Mouse (Mus musculus): ENCODE measurements at regions not wholly inside any gene's neighbourhood (a gene's known extent, or its start where the extent isn't known, plus 50 kb on each side); places are given as distances from the start of the nearest gene placed in this dataset.

DNA sequence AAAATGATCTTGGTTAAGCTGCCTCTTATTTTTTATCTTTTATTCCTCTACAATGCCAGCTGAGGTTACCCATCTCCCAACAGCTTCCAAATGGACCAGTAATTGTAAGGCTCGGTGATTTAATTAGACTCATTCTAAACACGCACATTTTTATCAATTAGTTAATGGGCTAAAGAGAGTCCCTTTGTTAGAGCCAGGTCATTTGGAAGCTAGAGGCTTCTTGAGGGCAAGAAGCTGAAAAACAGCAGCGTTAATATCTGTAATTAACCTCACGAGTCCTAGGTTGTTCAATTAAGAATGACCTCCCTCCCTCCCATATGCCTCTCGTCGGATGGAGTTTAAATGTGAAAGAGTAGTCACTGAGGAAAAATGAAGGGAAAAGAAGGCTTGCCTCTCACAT, 66.5 kb downstream of the Otx2 start:
- no peak overlapping the region for H3K4me2 ChIP-seq (ENCODE audit: low read depth, low read length, poor library complexity, severe bottlenecking)
- no peaks in the 10 kb centered on the region for H3K27me3 ChIP-seq (ENCODE audit: insufficient read depth, low read length)

GRCm38 (mm10) chr14:48603490-48603889, 70.1 kb downstream of the Otx2 start:
- Histone ChIP-seq H3K9ac (replicated peaks; ENCODE audit: low read length, poor library complexity, severe bottlenecking) (no peak overlapping the region), H3K4me3 (ENCODE audit: low read depth, low read length) (no peak overlapping the region), H3K4me2 (ENCODE audit: low read depth, low read length, poor library complexity, severe bottlenecking) (no peak overlapping the region), H3K27ac (ENCODE audit: low read depth, low read length) (no peak overlapping the region), H3K4me1 (ENCODE audit: insufficient read depth, low read length) (no peaks in the 10 kb centered on the region), H3K36me3 (ENCODE audit: insufficient read depth, low read length) (no peaks in the 10 kb centered on the region), H3K9me3 (ENCODE audit: low read length) (no peaks in the 10 kb centered on the region), H3K27me3 (ENCODE audit: insufficient read depth, low read length) (no peaks in the 10 kb centered on the region)
- WGBS, result 83% methylated on average over 6 of the region's 6 CpGs
- ATAC-seq (ENCODE audit: low FRiP score) (no peak), DNase-seq (ENCODE audit: low spot score) (no peak)
- no peak for TF ChIP-seq CTCF (IDR thresholded peaks at IDR 0.05)

More for the DNA sequence above, 66.5 kb downstream of the Otx2 start:
- H3K27ac ChIP-seq (ENCODE audit: low read depth, low read length), result no peak overlapping the region
- 0 out of 2 replicates have a peak, but pooled peaks cover 2% of the 10 kb centered on the region for H3K4me1 ChIP-seq (ENCODE audit: insufficient read depth, low read length)
- H3K9ac ChIP-seq (replicated peaks; ENCODE audit: low read length, poor library complexity, severe bottlenecking), result no peak overlapping the region
- no peak for DNase-seq (ENCODE audit: low spot score)
- 61% methylated on average over 6 of the region's 6 CpGs for WGBS
- no peak for ATAC-seq (ENCODE audit: low FRiP score)
- TF ChIP-seq CTCF (IDR thresholded peaks at IDR 0.05), result no peak
- no peaks in the 10 kb centered on the region for H3K36me3 ChIP-seq (ENCODE audit: insufficient read depth, low read length)
- H3K9me3 ChIP-seq (ENCODE audit: low read length), result no peaks in the 10 kb centered on the region
- H3K4me3 ChIP-seq (ENCODE audit: low read depth, low read length), result no peak overlapping the region

- no peak overlapping the region for H3K9ac ChIP-seq (replicated peaks; ENCODE audit: low read length, poor library complexity, severe bottlenecking)
- DNase-seq (ENCODE audit: low spot score) (no peak), ATAC-seq (ENCODE audit: low FRiP score) (no peak)
- H3K9me3 ChIP-seq (ENCODE audit: low read length), result no peaks in the 10 kb centered on the region
- H3K4me3 ChIP-seq (ENCODE audit: low read depth, low read length), result no peak overlapping the region
- no peaks in the 10 kb centered on the region for H3K36me3 ChIP-seq (ENCODE audit: insufficient read depth, low read length)
- H3K4me1 ChIP-seq (ENCODE audit: insufficient read depth, low read length), result peaks cover 4% of the 10 kb centered on the region; the same call in 1 of the 2 replicates
- no peak overlapping the region for H3K4me2 ChIP-seq (ENCODE audit: low read depth, low read length, poor library complexity, severe bottlenecking)
- no peak overlapping the region for H3K27ac ChIP-seq (ENCODE audit: low read depth, low read length)
- WGBS, result 85% methylated on average over 5 of the region's 5 CpGs
- TF ChIP-seq CTCF (IDR thresholded peaks at IDR 0.05), result no peak
- no peaks in the 10 kb centered on the region for H3K27me3 ChIP-seq (ENCODE audit: insufficient read depth, low read length)
Measured at GRCm38 (mm10) chr14:48594334-48594733, 79.3 kb downstream of the Otx2 start.

DNA sequence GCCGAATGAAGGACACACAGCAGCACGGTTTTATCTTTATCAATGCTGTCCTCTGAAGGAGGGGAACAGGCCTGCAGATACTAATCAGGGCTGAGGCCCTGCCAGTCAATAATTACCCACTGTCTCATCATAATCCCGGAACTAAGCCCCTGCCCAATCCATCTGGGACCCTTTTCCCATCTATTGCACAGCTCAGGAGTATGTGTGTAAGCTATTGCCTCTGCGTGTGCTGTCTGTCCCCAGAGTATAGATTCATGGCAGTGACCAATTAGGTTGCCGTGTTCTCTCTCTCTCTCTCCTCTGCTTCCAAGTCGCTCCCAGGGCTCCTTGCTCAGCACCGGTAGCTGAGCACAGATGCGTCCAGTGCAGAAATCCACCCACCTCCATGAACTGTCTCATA, 80.3 kb downstream of the Otx2 start:
- Histone ChIP-seq H3K9me3 (ENCODE audit: low read length) (no peaks in the 10 kb centered on the region), H3K27ac (ENCODE audit: low read depth, low read length) (no peak overlapping the region), H3K9ac (replicated peaks; ENCODE audit: low read length, poor library complexity, severe bottlenecking) (no peak overlapping the region), H3K4me2 (ENCODE audit: low read depth, low read length, poor library complexity, severe bottlenecking) (no peak overlapping the region), H3K4me1 (ENCODE audit: insufficient read depth, low read length) (peaks cover 4% of the 10 kb centered on the region; the same call in 1 of the 2 replicates), H3K36me3 (ENCODE audit: insufficient read depth, low read length) (no peaks in the 10 kb centered on the region), H3K27me3 (ENCODE audit: insufficient read depth, low read length) (no peaks in the 10 kb centered on the region), H3K4me3 (ENCODE audit: low read depth, low read length) (no peak overlapping the region)
- DNase-seq (ENCODE audit: low spot score) (no peak), ATAC-seq (ENCODE audit: low FRiP score) (no peak)
- WGBS, result 23% methylated on average over 8 of the region's 8 CpGs
- TF ChIP-seq CTCF (IDR thresholded peaks at IDR 0.05), result no peak

GRCm38 (mm10) chr14:48591483-48592230, 82.0 kb downstream of the Otx2 start:
- no peak for ATAC-seq (ENCODE audit: low FRiP score)
- WGBS, result 67% methylated on average over 15 of the region's 15 CpGs

GRCm38 (mm10) chr14:48590426-48590825, 83.2 kb downstream of the Otx2 start:
- Histone ChIP-seq H3K4me2 (ENCODE audit: low read depth, low read length, poor library complexity, severe bottlenecking) (no peak overlapping the region), H3K27ac (ENCODE audit: low read depth, low read length) (no peak overlapping the region), H3K9me3 (ENCODE audit: low read length) (no peaks in the 10 kb centered on the region), H3K36me3 (ENCODE audit: insufficient read depth, low read length) (no peaks in the 10 kb centered on the region), H3K9ac (replicated peaks; ENCODE audit: low read length, poor library complexity, severe bottlenecking) (no peak overlapping the region), H3K4me1 (ENCODE audit: insufficient read depth, low read length) (peaks cover 4% of the 10 kb centered on the region; the same call in 1 of the 2 replicates), H3K4me3 (ENCODE audit: low read depth, low read length) (no peak overlapping the region), H3K27me3 (ENCODE audit: insufficient read depth, low read length) (no peaks in the 10 kb centered on the region)
- 53% methylated on average over 14 of the region's 14 CpGs for WGBS
- TF ChIP-seq CTCF (IDR thresholded peaks at IDR 0.05), result no peak
- ATAC-seq (ENCODE audit: low FRiP score), result no peak
- DNase-seq (ENCODE audit: low spot score), result no peak

More at GRCm38 (mm10) chr14:48591483-48592230, 82.0 kb downstream of the Otx2 start:
- Histone ChIP-seq H3K9ac (replicated peaks; ENCODE audit: low read length, poor library complexity, severe bottlenecking) (no peak overlapping the region), H3K9me3 (ENCODE audit: low read length) (no peaks in the 10 kb centered on the region), H3K36me3 (ENCODE audit: insufficient read depth, low read length) (no peaks in the 10 kb centered on the region), H3K4me1 (ENCODE audit: insufficient read depth, low read length) (peaks cover 4% of the 10 kb centered on the region; the same call in 1 of the 2 replicates), H3K4me2 (ENCODE audit: low read depth, low read length, poor library complexity, severe bottlenecking) (no peak overlapping the region), H3K27me3 (ENCODE audit: insufficient read depth, low read length) (no peaks in the 10 kb centered on the region), H3K27ac (ENCODE audit: low read depth, low read length) (no peak overlapping the region), H3K4me3 (ENCODE audit: low read depth, low read length) (no peak overlapping the region)
- no peak for TF ChIP-seq CTCF (IDR thresholded peaks at IDR 0.05)
- no peak for DNase-seq (ENCODE audit: low spot score)
